Mouse (Mus musculus): ENCODE measurements around the gene Zan. TPM values are rescaled to one million over a fixed set of nuclear protein-coding genes. Genes with fewer than 3 reads are reported as not detected.

The Zan gene
- total and polyA plus RNA-seq, 3 experiments, result 0.04 to 0.10 TPM; not detected in 1

DNA sequence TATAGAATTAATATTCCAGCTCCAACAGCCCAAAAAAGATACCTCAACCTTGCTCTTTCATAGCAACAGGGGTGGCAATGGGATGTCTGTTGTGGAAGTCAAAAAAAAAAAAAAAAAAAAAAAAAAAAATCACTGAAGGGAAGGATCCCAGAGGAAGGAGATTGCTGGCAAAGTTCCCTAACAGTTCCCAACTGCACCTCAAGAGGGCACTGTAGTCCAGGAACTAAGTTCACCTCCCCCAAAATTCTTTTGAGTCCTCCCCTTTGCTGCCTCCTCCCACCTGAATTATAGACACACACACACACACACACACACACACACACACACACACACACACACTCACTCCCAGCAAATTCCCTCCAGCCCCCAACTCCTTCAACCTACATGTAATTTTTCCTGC lies 4.3 kb upstream of the Zan start:
- in situ Hi-C loops (cut with MboI; ENCODE audit: low pct_ligation_motif_present, low pct_unique_long_range_greater_than_20kb, low sequenced_read_pairs), result loop anchor here (10.0 kb wide), 1 partner anchor 146 kb away; the partner anchor contains the start of gene Slc12a9
- Histone ChIP-seq H3K4me3 (replicated peaks in 1 of 3; ENCODE audit: low read depth in 2 of 3, low read length in 2 of 3, poor library complexity in 1 of 3) (no peak overlapping the region), H3K9ac (ENCODE audit: insufficient read depth, low read depth) (no peak overlapping the region), H3K27me3 (replicated peaks) (peaks cover 72% of the 10 kb centered on the region), H3K27ac (ENCODE audit: insufficient read depth, low read depth) (no peak overlapping the region), H3K79me2 (replicated peaks; ENCODE audit: control insufficient read depth, extremely low read depth, insufficient read depth, poor library complexity, severe bottlenecking) (no peaks in the 10 kb centered on the region), H3K36me3 (replicated peaks in 1 of 2; ENCODE audit: control insufficient read depth in 1 of 2, insufficient read depth in 1 of 2, low read length in 1 of 2) (no peaks in the 10 kb centered on the region), H3K9me3 (replicated peaks; ENCODE audit: low read length) (no peaks in the 10 kb centered on the region), H3K4me1 (ENCODE audit: control insufficient read depth in 1 of 2, insufficient read depth in 2 of 2) (peaks cover 0 to 4% of the 10 kb centered on the region in 2 experiments; a peak in 1 of 4 replicates), H3K4me2 (ENCODE audit: insufficient read depth, low read depth, poor library complexity, severe bottlenecking) (no peak overlapping the region)
- dilution Hi-C loops (cut with MboI; ENCODE audit: extremely low pct_ligation_motif_present, extremely low pct_unique_long_range_greater_than_20kb, low sequenced_read_pairs), result no loop called here
- peak; percentile 50 for DNase-seq (ENCODE audit: extremely low read depth)
- TF ChIP-seq RAD21 (IDR thresholded peaks at IDR 0.05; ENCODE audit: low read depth, low read length) (peak; percentile 73), PAX5 (IDR thresholded peaks at IDR 0.05; ENCODE audit: low read length) (no peak), ZNF384 (IDR thresholded peaks at IDR 0.05; ENCODE audit: low read depth, low read length) (peak; percentile 80), CTCF (conservative IDR thresholded peaks at IDR 0.05 in 1 of 2, IDR thresholded peaks at IDR 0.05 in 1 of 2; ENCODE audit: low read depth in 2 of 2, low read length in 2 of 2) (peak; percentile 75 to 77), SMC3 (IDR thresholded peaks at IDR 0.05; ENCODE audit: low read depth, low read length) (peak; percentile 51)

DNA sequence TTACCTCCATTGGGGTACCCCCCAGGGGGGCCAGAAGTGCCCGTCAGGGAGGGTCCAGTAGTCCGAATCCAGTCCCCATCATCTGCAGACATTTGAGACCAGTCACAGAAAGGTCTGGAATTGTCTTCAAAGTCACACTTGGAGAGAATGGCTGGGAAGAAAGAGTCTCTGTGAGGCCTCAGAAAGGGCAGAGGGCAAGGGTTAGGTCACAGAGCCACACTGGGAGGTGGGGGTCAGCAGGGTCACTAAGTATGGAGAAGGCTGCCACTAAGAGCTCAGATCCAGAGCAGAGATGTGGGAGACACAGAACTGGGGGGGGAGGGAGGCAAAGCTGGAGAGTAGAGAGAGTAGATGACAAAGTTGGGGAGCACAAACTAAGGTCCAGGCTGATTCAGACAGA lies 2.5 kb downstream of the Zan start:
- TF ChIP-seq CHD2 (IDR thresholded peaks at IDR 0.05; ENCODE audit: low read length) (no peak), JUN (IDR thresholded peaks at IDR 0.05; ENCODE audit: insufficient read depth, low read depth, low read length) (no peak), EP300 (IDR thresholded peaks at IDR 0.05; ENCODE audit: low read length) (no peak), MAFK (IDR thresholded peaks at IDR 0.05; ENCODE audit: insufficient replicate concordance, low read length) (no peak), MAX (IDR thresholded peaks at IDR 0.05; ENCODE audit: low read length) (no peak), PAX5 (IDR thresholded peaks at IDR 0.05; ENCODE audit: low read length) (no peak), SMC3 (IDR thresholded peaks at IDR 0.05; ENCODE audit: low read depth, low read length) (no peak), USF2 (conservative IDR thresholded peaks at IDR 0.05; ENCODE audit: low read depth, low read length) (no peak), TCF12 (IDR thresholded peaks at IDR 0.05; ENCODE audit: low read depth, low read length) (no peak), NELFE (IDR thresholded peaks at IDR 0.05; ENCODE audit: low read depth, low read length) (no peak), ZMIZ1 (IDR thresholded peaks at IDR 0.05; ENCODE audit: low read depth, low read length) (no peak), ZC3H11A (IDR thresholded peaks at IDR 0.05; ENCODE audit: low read depth, low read length) (no peak)
- H3K9ac ChIP-seq (ENCODE audit: insufficient read depth, low read depth), result no peak overlapping the region
- H3K4me3 ChIP-seq (replicated peaks in 1 of 3; ENCODE audit: low read depth in 2 of 3, low read length in 2 of 3, poor library complexity in 1 of 3), result no peak overlapping the region
- H3K4me2 ChIP-seq (ENCODE audit: insufficient read depth, low read depth, poor library complexity, severe bottlenecking), result no peak overlapping the region
- H3K27me3 ChIP-seq (replicated peaks), result peaks cover 87% of the 10 kb centered on the region
- dilution Hi-C loops (cut with MboI; ENCODE audit: extremely low pct_ligation_motif_present, extremely low pct_unique_long_range_greater_than_20kb, low sequenced_read_pairs) (no loop called here), in situ Hi-C loops (cut with MboI; ENCODE audit: low pct_ligation_motif_present, low pct_unique_long_range_greater_than_20kb, low sequenced_read_pairs) (no loop called here)
- no peaks in the 10 kb centered on the region for H3K4me1 ChIP-seq (ENCODE audit: control insufficient read depth in 1 of 2, insufficient read depth in 2 of 2)
- DNase-seq (ENCODE audit: extremely low read depth), result no peak
- no peak overlapping the region for H3K27ac ChIP-seq (ENCODE audit: insufficient read depth, low read depth)
- no peaks in the 10 kb centered on the region for H3K36me3 ChIP-seq (replicated peaks in 1 of 2; ENCODE audit: control insufficient read depth in 1 of 2, insufficient read depth in 1 of 2, low read length in 1 of 2)
- H3K79me2 ChIP-seq (replicated peaks; ENCODE audit: control insufficient read depth, extremely low read depth, insufficient read depth, poor library complexity, severe bottlenecking), result no peaks in the 10 kb centered on the region
- no peaks in the 10 kb centered on the region for H3K9me3 ChIP-seq (replicated peaks; ENCODE audit: low read length)

Data from CH12.LX (cell line).